Mouse (Mus musculus) midbrain, postnatal 0 days (tissue): Measurements from ENCODE around the gene Plekho1. TPM values are rescaled to one million over a fixed set of nuclear protein-coding genes. Genes with fewer than 3 reads are reported as not detected.

Source experiments
- ATAC-seq: fragments of 200-750 bp; cut with Nextera tagmentation; 2 replicates; pipeline ENCODE4 v1.8.0; 2017; ENCODE audit warnings: moderate number of reproducible peaks, mild to moderate bottlenecking, moderate TSS enrichment, moderate library complexity; ENCODE audit not compliant: low FRiP score
- DNase-seq: peaks from one replicate; pipeline ENCODE4 v3.0.0-alpha.2; 2015; ENCODE audit warnings: low spot score
- H3K27ac ChIP-seq: fragments of 300-500 bp; sonication (generic); 2 replicates; pipeline ENCODE4 v1.5.1; 2014; ENCODE audit warnings: low read depth, mild to moderate bottlenecking, low read length, mixed read lengths
- H3K27me3 ChIP-seq: fragments of 300-500 bp; sonication (generic); 2 replicates; pipeline ENCODE4 v1.6.1; 2014; ENCODE audit warnings: low read length, control low read depth, mixed read lengths; ENCODE audit not compliant: insufficient read depth
- H3K36me3 ChIP-seq: fragments of 300-500 bp; sonication (generic); 2 replicates; pipeline ENCODE4 v1.6.1; 2014; ENCODE audit warnings: low read length, control low read depth, mixed read lengths; ENCODE audit not compliant: insufficient read depth
- H3K4me1 ChIP-seq: fragments of 300-500 bp; sonication (generic); 2 replicates; pipeline ENCODE4 v1.6.1; 2014; ENCODE audit warnings: mild to moderate bottlenecking, control low read depth, antibody characterized with exemption, low read length, mixed read lengths; ENCODE audit not compliant: insufficient read depth
- H3K4me2 ChIP-seq: fragments of 300-500 bp; sonication (generic); 2 replicates; pipeline ENCODE4 v1.6.1; 2014; ENCODE audit warnings: low read depth, mild to moderate bottlenecking, low read length, mixed read lengths; ENCODE audit not compliant: poor library complexity, severe bottlenecking
- H3K4me3 ChIP-seq: fragments of 300-500 bp; sonication (generic); 2 replicates; pipeline ENCODE4 v1.5.1; 2014; ENCODE audit warnings: low read depth, mild to moderate bottlenecking, low read length, moderate library complexity
- H3K9ac ChIP-seq: fragments of 300-500 bp; sonication (generic); replicated peaks from 2 replicates; pipeline ENCODE4 v1.6.1; 2014; ENCODE audit warnings: mild to moderate bottlenecking, low read length, moderate library complexity, mixed read lengths; ENCODE audit not compliant: poor library complexity, severe bottlenecking
- H3K9me3 ChIP-seq: fragments of 300-500 bp; sonication (generic); 2 replicates; pipeline ENCODE4 v1.6.1; 2016; ENCODE audit warnings: low read length, control low read depth
- CTCF ChIP-seq: IDR thresholded peaks from 2 replicates; pipeline ENCODE4 v1.5.1; 2016; ENCODE audit warnings: antibody characterized with exemption, mild to moderate bottlenecking
- WGBS: fragments of 180-500 bp; shearing (Covaris S2); extraction: QIAGEN DNeasy Blood & Tissue Kit; methylation state at CpG from one replicate; pipeline ENCODE4 v1.1.7; 2014; 5-methylcytosine and 5-hydroxymethylcytosine counted together
- polyA plus RNA-seq: library from polyadenylated mRNA; unstranded; fragments of >200 nt; fragmentation: Nextera tagmentation; extraction: Ambion mirVana; gene quantifications from 2 replicates; pipeline ENCODE4 v1.2.1, GENCODE M21; 2015
- total RNA-seq: library from RNA; depleted of rRNA; stranded (reverse); fragments of >200 nt; gene quantifications from 2 replicates; pipeline ENCODE4 v1.2.3, GENCODE M21; 2014

The Plekho1 gene
- total and polyA plus RNA-seq, 2 experiments from 2014 or later = 41.2 to 62.7 TPM

GRCm38 (mm10) chr3:96000921-96001501 is 5.2 kb upstream of the Plekho1 start:
- Histone ChIP-seq H3K4me1 (peaks cover 7% of the 10 kb centered on the region; the same call in 1 of the 2 replicates), H3K9me3 (no peaks in the 10 kb centered on the region), H3K27ac (no peak overlapping the region), H3K36me3 (no peaks in the 10 kb centered on the region; the same call in none of the 2 replicates), H3K27me3 (no peaks in the 10 kb centered on the region), H3K4me3 (no peak overlapping the region), H3K9ac (no peak overlapping the region), H3K4me2 (no peak overlapping the region)
- WGBS = 70% methylated on average over 9 of the region's 9 CpGs
- ATAC-seq = no peak
- DNase-seq = no peak
- TF ChIP-seq CTCF = no peak

DNA sequence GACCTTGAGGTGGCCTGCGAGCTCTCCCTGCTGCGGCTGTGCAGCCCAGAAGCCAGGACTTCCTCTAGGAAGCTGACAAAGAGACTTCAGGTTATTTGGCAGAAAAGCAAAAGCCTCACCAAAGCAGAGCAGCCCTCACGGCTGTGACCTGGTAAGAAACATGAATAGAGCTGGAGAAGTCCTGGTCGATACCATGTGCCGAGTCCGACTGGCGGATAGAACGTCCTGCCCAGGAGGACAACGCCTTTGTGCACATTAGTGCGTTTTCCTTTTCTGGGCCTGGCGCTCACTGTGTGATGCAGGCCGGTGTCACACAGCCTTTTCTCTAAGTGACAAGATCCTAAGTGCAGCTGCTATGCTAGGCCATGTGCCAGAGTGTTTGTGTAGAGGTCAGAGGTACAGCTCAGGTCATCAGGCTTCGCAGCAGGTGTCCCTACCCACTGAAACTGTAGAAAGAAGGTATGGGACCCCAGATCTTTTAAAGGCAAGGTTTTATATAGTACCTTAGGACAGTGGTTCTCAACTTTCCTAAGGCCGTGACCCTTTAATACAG is 4.4 kb upstream of the Plekho1 start:
- H3K27ac ChIP-seq = no peak overlapping the region
- H3K9me3 ChIP-seq = no peaks in the 10 kb centered on the region
- no peak for ATAC-seq
- no peaks in the 10 kb centered on the region; the same call in none of the 2 replicates for H3K36me3 ChIP-seq
- H3K4me3 ChIP-seq = no peak overlapping the region
- no peak overlapping the region for H3K4me2 ChIP-seq
- H3K9ac ChIP-seq = no peak overlapping the region
- WGBS = 78% methylated on average over 14 of the region's 14 CpGs
- DNase-seq = no peak
- H3K4me1 ChIP-seq = peaks cover 7% of the 10 kb centered on the region; the same call in 1 of the 2 replicates
- no peak for TF ChIP-seq CTCF
- H3K27me3 ChIP-seq = no peaks in the 10 kb centered on the region

- Histone ChIP-seq H3K4me1 (peaks cover 7% of the 10 kb centered on the region; the same call in 1 of the 2 replicates), H3K36me3 (no peaks in the 10 kb centered on the region; the same call in none of the 2 replicates), H3K4me2 (no peak overlapping the region), H3K27me3 (no peaks in the 10 kb centered on the region), H3K4me3 (no peak overlapping the region), H3K9me3 (no peaks in the 10 kb centered on the region), H3K9ac (no peak overlapping the region), H3K27ac (no peak overlapping the region)
- ATAC-seq = no peak
- WGBS = 91% methylated on average over 12 of the region's 12 CpGs
- DNase-seq = no peak
- no peak for TF ChIP-seq CTCF
These were observed 3.7 kb upstream of the Plekho1 start for GRCm38 (mm10) chr3:95999308-96000079.

- no peak for TF ChIP-seq CTCF
- peak overlapping the region; percentile 83; the same call in 1 of the 2 replicates for H3K4me3 ChIP-seq
- H3K4me2 ChIP-seq = peak overlapping the region; percentile 83
- ATAC-seq (no peak), DNase-seq (no peak)
- H3K27ac ChIP-seq = no peak overlapping the region; the same call in 1 of the 2 replicates
- H3K36me3 ChIP-seq = 0 out of 2 replicates have a peak, but pooled peaks cover 3% of the 10 kb centered on the region
- WGBS = 30% methylated on average over 9 of the region's 9 CpGs
- no peaks in the 10 kb centered on the region for H3K27me3 ChIP-seq
- H3K9ac ChIP-seq = no peak overlapping the region; the same call in 1 of the 2 replicates
- peaks cover 14% of the 10 kb centered on the region for H3K4me1 ChIP-seq
- H3K9me3 ChIP-seq = no peaks in the 10 kb centered on the region
These were observed 1.5 kb upstream of the Plekho1 start for GRCm38 (mm10) chr3:95997203-95997721.

DNA sequence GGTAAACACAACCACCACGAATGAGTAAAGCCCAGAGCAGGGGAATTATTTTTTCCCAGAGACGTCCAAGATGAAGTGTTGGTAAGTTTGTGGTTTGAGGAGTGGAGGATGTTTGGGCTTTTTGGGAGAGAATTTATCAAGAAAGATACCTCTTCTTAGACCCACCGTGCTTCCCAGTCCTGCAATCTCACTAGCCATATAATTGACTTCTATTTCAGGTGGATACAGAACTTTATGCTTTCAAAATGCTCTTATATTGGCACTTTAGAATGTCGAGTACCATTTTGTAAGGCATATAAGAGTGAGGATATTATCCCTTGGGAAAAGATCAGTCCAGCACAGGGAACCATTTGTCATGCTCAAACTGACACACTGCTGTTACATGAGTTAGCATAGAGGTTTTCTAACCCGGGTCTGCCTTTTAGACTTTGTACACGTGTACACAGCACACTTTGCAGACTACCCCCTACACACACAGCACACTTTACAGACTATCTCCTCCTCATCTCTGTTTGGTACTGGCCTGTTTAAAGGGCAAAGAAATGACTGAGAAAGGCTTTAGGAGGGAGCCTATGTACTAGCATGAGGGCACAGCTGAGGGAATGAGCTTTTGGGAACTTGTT is 761 bp upstream of the Plekho1 start:
- H3K9me3 ChIP-seq = no peaks in the 10 kb centered on the region
- 8% methylated on average over 6 of the region's 6 CpGs for WGBS

More for the DNA sequence above, 761 bp upstream of the Plekho1 start:
- Histone ChIP-seq H3K36me3 (peaks cover 3% of the 10 kb centered on the region; the same call in 1 of the 2 replicates), H3K4me1 (peaks cover 14% of the 10 kb centered on the region), H3K9ac (peak overlapping the region; percentile 98), H3K27me3 (no peaks in the 10 kb centered on the region), H3K4me2 (peak overlapping the region; percentile 83), H3K4me3 (peak overlapping the region; percentile 83), H3K27ac (peak overlapping the region; percentile 98)
- ATAC-seq (no peak), DNase-seq (no peak)
- TF ChIP-seq CTCF = no peak
